Comparison of ENCODE assay signal across 8 mouse cellular contexts in genomic region chr11:44616078-44616787, GRCm38 (mm10). TPM values are rescaled to one million over a fixed set of nuclear protein-coding genes. Genes with fewer than 3 reads are reported as not detected.
DNase-seq lines count a peak whose midpoint lies in the region; ATAC-seq lines count a peak whose summit lies in the region.

No protein-coding gene starts in this region.

- H3K4me1 ChIP-seq in kidney, embryonic 16.5 days (ENCODE audit: insufficient read depth, low read length): peaks cover 36% of the 10 kb centered on the region
- peaks cover 67% of the 10 kb centered on the region for H3K4me1 ChIP-seq in embryonic facial prominence, embryonic 10.5 days
- H3K4me1 ChIP-seq in hindbrain, embryonic 12.5 days: peaks cover 54% of the 10 kb centered on the region
- peaks cover 37% of the 10 kb centered on the region for H3K4me1 ChIP-seq in midbrain, embryonic 12.5 days

- no peak for DNase-seq in kidney, postnatal 14 days
- no peak for DNase-seq in embryonic facial prominence, embryonic 10.5 days (ENCODE audit: low spot score)
- DNase-seq in adrenal gland, postnatal 36 days: no peak
- no peak for DNase-seq in adrenal gland, adult 8-10 months
- no peak for DNase-seq in thymus, postnatal 10 days (ENCODE audit: low spot score in 2 of 2)

- H3K9me3 ChIP-seq in kidney, embryonic 16.5 days (ENCODE audit: low read length): no peaks in the 10 kb centered on the region
- no peaks in the 10 kb centered on the region for H3K9me3 ChIP-seq in embryonic facial prominence, embryonic 10.5 days
- H3K9me3 ChIP-seq in hindbrain, embryonic 12.5 days (replicated peaks): no peaks in the 10 kb centered on the region
- no peaks in the 10 kb centered on the region for H3K9me3 ChIP-seq in midbrain, embryonic 12.5 days

- peak overlapping the region; percentile 69 for H3K4me3 ChIP-seq in kidney, embryonic 16.5 days (ENCODE audit: low read length)
- H3K4me3 ChIP-seq in embryonic facial prominence, embryonic 10.5 days: peak overlapping the region; percentile 72
- H3K4me3 ChIP-seq in hindbrain, embryonic 12.5 days: peak overlapping the region; percentile 74
- H3K4me3 ChIP-seq in midbrain, embryonic 12.5 days: peak overlapping the region; percentile 63

- WGBS in kidney, embryonic 16.5 days: 11% methylated on average over 18 of the region's 18 CpGs
- WGBS in embryonic facial prominence, embryonic 10.5 days: 8% methylated on average over 18 of the region's 18 CpGs
- WGBS in hindbrain, embryonic 12.5 days: 12% methylated on average over 18 of the region's 18 CpGs
- WGBS in midbrain, embryonic 12.5 days: 12% methylated on average over 18 of the region's 18 CpGs

- H3K36me3 ChIP-seq in kidney, embryonic 16.5 days (ENCODE audit: insufficient read depth, low read length): no peaks in the 10 kb centered on the region
- H3K36me3 ChIP-seq in embryonic facial prominence, embryonic 10.5 days (replicated peaks): no peaks in the 10 kb centered on the region
- H3K36me3 ChIP-seq in hindbrain, embryonic 12.5 days: no peaks in the 10 kb centered on the region
- no peaks in the 10 kb centered on the region for H3K36me3 ChIP-seq in midbrain, embryonic 12.5 days

- peaks cover 53% of the 10 kb centered on the region for H3K27me3 ChIP-seq in kidney, embryonic 16.5 days (ENCODE audit: insufficient read depth, low read length)
- H3K27me3 ChIP-seq in embryonic facial prominence, embryonic 10.5 days (replicated peaks; ENCODE audit: low read depth, poor library complexity, severe bottlenecking): peaks cover 81% of the 10 kb centered on the region
- peaks cover 42% of the 10 kb centered on the region for H3K27me3 ChIP-seq in hindbrain, embryonic 12.5 days
- peaks cover 75% of the 10 kb centered on the region for H3K27me3 ChIP-seq in midbrain, embryonic 12.5 days

- no peak overlapping the region for H3K27ac ChIP-seq in kidney, embryonic 16.5 days (ENCODE audit: low read length)
- peak overlapping the region; percentile 72 for H3K27ac ChIP-seq in embryonic facial prominence, embryonic 10.5 days (replicated peaks)
- peak overlapping the region; percentile 88 for H3K27ac ChIP-seq in hindbrain, embryonic 12.5 days
- H3K27ac ChIP-seq in midbrain, embryonic 12.5 days (replicated peaks): peak overlapping the region; percentile 75; the same call in 1 of the 2 replicates

- no peak for ATAC-seq in kidney, embryonic 16.5 days (ENCODE audit: low FRiP score, low TSS enrichment)
- no peak for ATAC-seq in hindbrain, embryonic 12.5 days (ENCODE audit: low FRiP score)
- ATAC-seq in midbrain, embryonic 12.5 days (ENCODE audit: low FRiP score, low read depth): no peak

- H3K9ac ChIP-seq in kidney, embryonic 16.5 days (replicated peaks; ENCODE audit: low read length): peak overlapping the region; percentile 56
- peak overlapping the region; percentile 56 for H3K9ac ChIP-seq in hindbrain, embryonic 12.5 days
- H3K9ac ChIP-seq in midbrain, embryonic 12.5 days (replicated peaks): peak overlapping the region; percentile 57

- H3K4me2 ChIP-seq in kidney, embryonic 16.5 days (replicated peaks; ENCODE audit: low read depth, low read length): peak overlapping the region; percentile 69
- peak overlapping the region; percentile 86 for H3K4me2 ChIP-seq in hindbrain, embryonic 12.5 days (replicated peaks)
- H3K4me2 ChIP-seq in midbrain, embryonic 12.5 days (replicated peaks): peak overlapping the region; percentile 86

RNA-seq across cellular contexts. Expression of gene Ebf1, which starts 0.9 kb away (rescaled TPM):
- polyA plus RNA-seq in kidney, embryonic 16.5 days (2015; fragmentation: Nextera tagmentation; extraction: Ambion mirVana): 24.1 and 26.2 TPM in 2 replicates
- polyA plus RNA-seq in embryonic facial prominence, embryonic 10.5 days (2016; fragmentation: Nextera tagmentation; extraction: Ambion mirVana): 38.5 and 41.9 TPM in 2 replicates
- polyA plus RNA-seq in hindbrain, embryonic 12.5 days (2016; fragmentation: Nextera tagmentation; extraction: Ambion mirVana): 111 and 122 TPM in 2 replicates
- polyA plus RNA-seq in midbrain, embryonic 12.5 days (2016; fragmentation: Nextera tagmentation; extraction: Ambion mirVana): 89.4 and 89.6 TPM in 2 replicates
- total RNA-seq in adrenal gland, postnatal 36 days (2021): 10 to 100 TPM; 16.8 to 30.3 TPM
- total RNA-seq in adrenal gland, adult 8-10 months (2022): 10 to 100 TPM; 14.1 to 32.8 (median 23.1) TPM
